9 mouse cellular contexts compared by ENCODE assay signal in genomic region chr5:113323784-113324638, GRCm38 (mm10). TPM values are rescaled to one million over a fixed set of nuclear protein-coding genes. Genes with fewer than 3 reads are reported as not detected.
DNase-seq lines count a peak whose midpoint lies in the region; ATAC-seq lines count a peak whose summit lies in the region.
"Had no signal": no experiment of that assay in that cellular context is flagged by ENCODE, and none has a peak within 500 bp of the region (broad histone marks: within the 10 kb centered on the region; RNA-seq: fewer than 3 reads in every experiment).

No protein-coding gene starts in this region.

- 4% methylated on average over 38 of the region's 38 CpGs for whole genome bisulfite sequencing in kidney, embryonic 16.5 days
- WGBS in midbrain, embryonic 10.5 days: 6% methylated on average over 38 of the region's 38 CpGs

- H3K9me3 ChIP-seq in kidney, embryonic 16.5 days (ENCODE audit: low read length): peaks cover 16% of the 10 kb centered on the region
- peaks cover 17% of the 10 kb centered on the region; the same call in 1 of the 2 replicates for H3K9me3 ChIP-seq in midbrain, embryonic 10.5 days (replicated peaks)

- H3K27ac ChIP-seq in kidney, embryonic 16.5 days (ENCODE audit: low read length): no peak overlapping the region
- peak overlapping the region; percentile 19 for H3K27ac ChIP-seq in midbrain, embryonic 10.5 days (replicated peaks)

- H3K27me3 ChIP-seq in kidney, embryonic 16.5 days (ENCODE audit: insufficient read depth, low read length): peaks cover 15% of the 10 kb centered on the region
- H3K27me3 ChIP-seq in midbrain, embryonic 10.5 days (ENCODE audit: low read depth, poor library complexity, severe bottlenecking): peaks cover 49% of the 10 kb centered on the region

- peaks cover 9% of the 10 kb centered on the region for H3K4me1 ChIP-seq in kidney, embryonic 16.5 days (ENCODE audit: insufficient read depth, low read length)
- H3K4me1 ChIP-seq in midbrain, embryonic 10.5 days: peaks cover 22% of the 10 kb centered on the region

- peak; percentile 76 for ATAC-seq in kidney, embryonic 16.5 days (ENCODE audit: low FRiP score, low TSS enrichment)
- ATAC-seq in activated CD4-positive, CD25-positive, alpha-beta regulatory T cell, adult 4 months: no peak

- peak overlapping the region; percentile 36 for H3K4me3 ChIP-seq in kidney, embryonic 16.5 days (ENCODE audit: low read length)
- H3K4me3 ChIP-seq in midbrain, embryonic 10.5 days: peak overlapping the region; percentile 55

- peak overlapping the region; percentile 61 for H3K4me2 ChIP-seq in kidney, embryonic 16.5 days (replicated peaks; ENCODE audit: low read depth, low read length)

- peak; percentile 50 to 67 for DNase-seq in cerebellum, postnatal 14 days
- DNase-seq in cerebellum, adult 8-10 months: no peak
- DNase-seq in adrenal gland, postnatal 36 days: peak; percentile 15 to 34
- DNase-seq in gastrocnemius, postnatal 25 days: peak; percentile 61
- DNase-seq in midbrain, embryonic 10.5 days (ENCODE audit: low spot score): peak; percentile 64
- DNase-seq in yolk sac, embryonic 10.5 days (ENCODE audit: low spot score): no peak

- H3K36me3 ChIP-seq in kidney, embryonic 16.5 days (ENCODE audit: insufficient read depth, low read length): no peaks in the 10 kb centered on the region
- no peaks in the 10 kb centered on the region for H3K36me3 ChIP-seq in midbrain, embryonic 10.5 days

- no peak overlapping the region; the same call in 1 of the 2 replicates for H3K9ac ChIP-seq in kidney, embryonic 16.5 days (replicated peaks; ENCODE audit: low read length)

RNA-seq across cellular contexts. Expression of gene Sgsm1, which starts 13.4 kb away (rescaled TPM):
- 1 to 10 TPM; 7.7 to 8.2 TPM for total RNA-seq in adrenal gland, postnatal 36 days (2021)
- total RNA-seq in gastrocnemius, postnatal 25 days (2021): under 1 TPM; 0.13 to 0.67 TPM
- 6.1 and 8.1 TPM in 2 replicates for polyA plus RNA-seq in kidney, embryonic 16.5 days (2015; fragmentation: Nextera tagmentation; extraction: Ambion mirVana)
- 16.0 and 16.3 TPM in 2 replicates for polyA plus RNA-seq in midbrain, embryonic 10.5 days (2016; fragmentation: Nextera tagmentation; extraction: Ambion mirVana)
- polyA plus RNA-seq in activated CD4-positive, CD25-positive, alpha-beta regulatory T cell, adult 4 months (2017; shearing (Covaris generic)): not detected

RNA-seq across cellular contexts. Expression of gene Aym1, which starts 33.1 kb away (rescaled TPM):
- total RNA-seq in adrenal gland, postnatal 36 days (2021): not detected
- total RNA-seq in gastrocnemius, postnatal 25 days (2021): not detected
- not detected in 2 replicates for polyA plus RNA-seq in kidney, embryonic 16.5 days (2015; fragmentation: Nextera tagmentation; extraction: Ambion mirVana)
- not detected in 2 replicates for polyA plus RNA-seq in midbrain, embryonic 10.5 days (2016; fragmentation: Nextera tagmentation; extraction: Ambion mirVana)
- not detected for polyA plus RNA-seq in activated CD4-positive, CD25-positive, alpha-beta regulatory T cell, adult 4 months (2017; shearing (Covaris generic))
- polyA plus RNA-seq: gonadal fat pad, adult 2 months had no signal

Comparison
In these comparisons a context has a peak if more than half of its experiments do, and no peak if none do; other contexts are left out.
1. DNase-seq: peak in cerebellum, postnatal 14 days (2 of 2), adrenal gland, postnatal 36 days (2 of 2), gastrocnemius, postnatal 25 days (single experiment) and midbrain, embryonic 10.5 days (single experiment); none in cerebellum, adult 8-10 months (single experiment) and yolk sac, embryonic 10.5 days (single experiment).